Mouse (Mus musculus) cerebellum, adult 9-11 months (tissue): ENCODE measurements around the gene Gm16181.
A peak's percentile ranks its signal among the peaks of the same experiment; 100 is the strongest.

ENCODE experiments used
- DNase-seq: peaks from one replicate; pipeline ENCODE4 v3.0.0; 2022

The Gm16181 gene

DNA sequence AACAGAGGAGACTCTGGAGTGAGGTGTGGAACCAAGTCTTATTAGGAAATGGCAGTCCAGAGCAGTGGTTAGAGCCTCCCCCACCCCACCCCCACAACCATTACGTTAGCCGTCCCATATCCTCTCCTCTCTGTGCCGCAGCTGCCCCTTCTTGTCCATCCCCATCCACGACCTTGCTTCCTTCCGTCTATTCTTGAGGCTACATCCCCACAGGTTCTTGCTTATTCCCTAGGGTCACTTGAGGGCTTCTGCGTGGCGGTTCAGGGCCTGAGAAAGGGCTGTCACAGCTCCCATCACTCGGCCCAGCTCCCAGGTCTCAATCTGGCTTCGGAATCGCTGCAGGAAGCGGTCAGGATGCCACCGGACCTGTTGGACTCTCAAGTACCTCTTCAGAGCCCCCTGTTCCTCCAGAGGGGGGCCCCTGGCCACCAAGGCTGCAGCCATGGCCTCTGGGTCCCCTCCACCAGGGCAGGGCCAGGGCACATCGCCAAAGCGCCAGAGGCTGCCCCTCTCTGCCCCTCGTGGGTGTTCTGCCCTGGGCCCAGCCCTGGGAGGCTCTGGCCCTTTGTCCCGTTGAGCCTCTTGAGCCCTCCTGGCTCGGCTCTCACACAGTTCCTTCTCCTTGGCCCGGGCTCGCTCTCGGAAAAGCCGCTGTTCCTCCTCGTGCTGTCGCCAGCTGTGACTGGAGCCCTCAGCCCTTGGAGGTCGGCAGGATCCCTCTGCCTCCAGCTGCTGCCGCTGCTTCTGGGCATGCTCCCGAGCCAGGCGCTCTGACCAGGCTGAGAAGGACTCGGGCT lies at the start of gene Gm16181:
Gm16181 (plus strand) TSS at position 679 of the 797 bp plus-strand sequence.
- peak; percentile 21 for DNase-seq

DNA sequence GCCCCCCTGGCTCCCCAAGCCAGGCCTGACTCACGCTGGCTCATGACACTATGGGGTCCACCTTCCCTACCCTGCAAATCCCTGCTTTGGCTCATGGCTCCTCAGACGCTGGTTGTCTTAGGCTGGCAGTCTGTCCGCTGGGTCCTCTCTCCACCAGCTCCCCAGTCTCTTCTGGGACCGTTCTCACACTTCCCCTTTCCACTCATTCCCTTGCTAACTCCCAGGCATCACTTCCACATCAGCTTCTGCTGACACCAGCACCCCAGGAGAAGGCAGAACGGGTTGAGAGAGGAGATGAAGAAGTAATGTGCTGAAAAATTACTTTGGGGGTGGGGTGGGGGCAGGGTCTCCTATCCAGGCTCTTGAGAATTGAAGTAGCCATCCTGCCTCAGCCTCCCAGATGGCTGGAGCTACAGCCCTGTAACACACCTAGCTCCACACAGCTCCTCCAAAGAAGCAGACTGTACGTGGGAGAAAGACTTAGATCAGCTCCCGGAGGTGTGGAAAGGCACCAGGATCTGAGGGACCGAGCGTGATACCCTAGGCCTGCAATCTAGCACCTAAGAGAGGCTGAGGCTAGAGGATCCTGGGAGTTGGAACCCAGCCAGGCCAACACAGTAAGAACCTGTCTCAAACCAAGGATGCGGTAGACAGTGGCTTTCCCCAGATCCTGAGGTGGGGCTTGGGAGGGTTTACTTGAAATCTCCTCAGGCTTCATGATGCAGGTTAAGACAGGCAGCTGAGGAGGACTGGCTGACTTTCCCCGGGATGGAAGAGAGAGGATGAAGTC lies 48.0 kb upstream of the Gm16181 start:
- no peak for DNase-seq

DNA sequence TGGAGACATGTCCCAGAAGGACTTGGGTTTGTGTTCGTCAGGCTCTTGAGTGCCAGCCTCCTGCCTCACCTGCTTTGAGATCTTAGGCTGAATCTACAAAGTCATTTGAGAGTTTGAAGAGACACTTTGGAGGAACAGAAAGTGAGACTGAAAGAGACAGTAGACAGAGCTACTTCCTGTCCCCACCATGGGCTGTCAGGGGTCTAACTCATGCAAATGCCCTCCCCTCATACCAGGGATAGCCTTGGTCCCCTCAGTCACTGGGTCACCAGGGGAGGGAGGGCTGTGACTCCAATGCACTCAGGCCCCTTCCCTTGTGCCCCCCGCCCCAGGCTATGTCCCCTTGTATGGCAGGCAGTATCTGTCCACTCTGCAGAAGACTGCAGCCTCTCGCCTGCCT lies 47.3 kb upstream of the Gm16181 start:
- no peak for DNase-seq

DNA sequence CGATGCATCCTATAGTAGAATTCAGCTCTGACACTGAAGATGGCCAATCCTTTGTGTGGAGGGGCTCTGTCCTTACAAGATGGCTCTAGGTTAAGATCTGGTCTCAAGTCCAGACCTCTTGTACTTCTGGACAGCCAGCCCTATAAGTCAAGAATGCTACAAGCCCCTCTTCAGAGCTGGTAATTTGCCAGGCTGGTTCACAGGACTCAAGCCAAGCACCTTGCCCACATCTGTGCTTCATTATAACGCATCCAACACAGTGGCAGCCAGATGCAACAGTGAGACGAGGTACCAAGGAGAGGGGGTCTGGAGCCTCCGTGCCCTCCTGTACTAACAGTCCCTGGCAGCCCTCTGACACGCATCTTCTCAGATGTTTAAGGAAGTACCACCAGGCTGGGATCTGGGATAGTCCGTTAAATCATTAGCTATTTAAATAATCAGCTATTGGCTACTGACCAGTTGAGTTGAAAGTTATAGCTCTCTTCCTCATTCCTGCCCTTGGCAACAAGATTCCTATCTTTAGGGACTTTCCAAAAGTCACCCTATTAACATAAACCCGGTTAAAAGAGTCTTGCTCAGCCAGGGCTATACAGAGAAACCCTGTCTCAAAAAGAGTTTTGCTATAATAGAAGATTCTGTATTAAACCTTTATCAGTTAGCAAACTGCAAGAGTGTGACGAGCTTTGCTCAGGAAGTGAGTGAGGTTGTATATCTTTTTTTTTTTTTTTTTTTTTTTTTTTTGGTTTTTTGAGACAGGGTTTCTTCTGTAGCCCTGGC lies 46.2 kb upstream of the Gm16181 start:
- no peak for DNase-seq

DNA sequence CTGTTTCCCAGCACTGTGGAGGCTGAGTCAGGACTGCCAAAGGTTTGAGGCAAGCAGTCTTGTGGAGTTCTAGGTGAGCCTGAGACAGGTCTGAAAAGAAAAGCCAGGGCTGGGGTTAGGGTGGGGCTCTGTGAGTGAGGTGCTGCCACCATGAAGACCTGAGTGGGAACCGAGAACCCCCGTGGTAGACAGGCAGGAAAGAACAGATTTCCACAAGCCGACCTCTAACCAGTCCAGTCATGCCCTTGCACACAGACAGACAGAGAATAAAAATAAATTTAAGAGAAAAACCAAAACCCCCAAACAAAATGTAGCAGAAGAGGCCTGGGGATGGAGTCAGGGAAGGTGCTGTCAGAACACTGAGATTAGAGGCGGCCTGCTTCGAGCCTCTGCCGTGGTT lies 45.3 kb upstream of the Gm16181 start:
- DNase-seq, result no peak

DNA sequence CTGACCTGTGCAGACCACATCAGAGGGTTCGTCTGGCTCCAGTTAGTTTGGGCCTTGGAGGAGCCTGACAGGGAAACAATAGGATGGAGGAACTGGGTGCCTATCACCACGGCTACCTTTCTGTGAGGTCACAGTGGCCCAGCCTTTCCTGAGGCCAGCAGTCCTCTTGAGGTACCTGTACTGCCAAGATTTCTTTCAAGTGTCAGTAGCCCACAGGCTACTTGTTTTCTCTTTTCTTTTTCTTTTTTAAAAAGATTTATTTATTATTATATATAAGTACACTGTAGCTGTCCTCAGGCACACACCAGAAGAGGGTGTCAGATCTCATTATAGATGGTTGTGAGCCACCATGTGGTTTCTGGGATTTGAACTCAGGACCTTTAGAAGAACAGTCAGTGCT lies 44.7 kb upstream of the Gm16181 start, which contains the start of gene Aif1:
Aif1 (minus strand) TSS at position 101 of the 400 bp plus-strand sequence.
- no peak for DNase-seq

DNA sequence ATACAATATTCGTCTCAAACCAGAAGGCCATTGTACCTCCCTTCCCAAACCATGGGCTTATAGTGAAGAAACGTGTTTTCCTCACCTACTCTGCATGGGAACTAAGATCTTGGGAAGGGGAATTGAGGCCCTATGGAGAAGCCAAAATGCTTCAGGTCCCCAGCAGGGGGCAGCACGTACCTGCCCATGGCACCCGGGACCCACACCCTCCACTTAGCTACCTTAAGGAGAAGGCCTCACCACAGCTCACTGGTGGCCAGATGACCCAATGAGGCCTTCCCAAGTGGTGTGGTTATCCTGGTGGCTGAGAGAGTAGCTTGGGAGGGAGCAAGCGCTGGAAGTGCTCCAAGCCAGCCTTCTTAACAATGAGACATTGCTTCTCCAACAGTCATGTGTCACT lies 42.1 kb upstream of the Gm16181 start:
- DNase-seq, result no peak

DNA sequence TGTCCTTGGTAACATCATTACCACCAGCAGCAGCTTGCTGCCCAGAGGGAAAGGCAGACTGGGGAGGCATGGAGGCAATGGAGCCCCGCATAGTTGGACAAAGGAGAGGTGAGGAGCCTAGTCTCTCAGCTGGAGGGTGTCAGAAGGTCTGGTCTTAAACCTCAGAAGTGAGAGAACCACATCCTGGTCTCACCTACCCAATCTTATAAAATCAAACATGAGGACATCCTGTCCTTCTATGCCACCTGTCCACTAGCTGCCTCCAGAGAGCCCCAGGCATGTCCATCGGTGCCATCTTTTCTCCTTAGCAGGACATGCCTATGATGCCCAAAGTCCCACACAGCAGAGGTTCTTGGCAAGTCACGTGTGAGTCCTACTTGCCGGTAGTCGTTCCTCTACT lies 40.5 kb upstream of the Gm16181 start:
- DNase-seq, result no peak

DNA sequence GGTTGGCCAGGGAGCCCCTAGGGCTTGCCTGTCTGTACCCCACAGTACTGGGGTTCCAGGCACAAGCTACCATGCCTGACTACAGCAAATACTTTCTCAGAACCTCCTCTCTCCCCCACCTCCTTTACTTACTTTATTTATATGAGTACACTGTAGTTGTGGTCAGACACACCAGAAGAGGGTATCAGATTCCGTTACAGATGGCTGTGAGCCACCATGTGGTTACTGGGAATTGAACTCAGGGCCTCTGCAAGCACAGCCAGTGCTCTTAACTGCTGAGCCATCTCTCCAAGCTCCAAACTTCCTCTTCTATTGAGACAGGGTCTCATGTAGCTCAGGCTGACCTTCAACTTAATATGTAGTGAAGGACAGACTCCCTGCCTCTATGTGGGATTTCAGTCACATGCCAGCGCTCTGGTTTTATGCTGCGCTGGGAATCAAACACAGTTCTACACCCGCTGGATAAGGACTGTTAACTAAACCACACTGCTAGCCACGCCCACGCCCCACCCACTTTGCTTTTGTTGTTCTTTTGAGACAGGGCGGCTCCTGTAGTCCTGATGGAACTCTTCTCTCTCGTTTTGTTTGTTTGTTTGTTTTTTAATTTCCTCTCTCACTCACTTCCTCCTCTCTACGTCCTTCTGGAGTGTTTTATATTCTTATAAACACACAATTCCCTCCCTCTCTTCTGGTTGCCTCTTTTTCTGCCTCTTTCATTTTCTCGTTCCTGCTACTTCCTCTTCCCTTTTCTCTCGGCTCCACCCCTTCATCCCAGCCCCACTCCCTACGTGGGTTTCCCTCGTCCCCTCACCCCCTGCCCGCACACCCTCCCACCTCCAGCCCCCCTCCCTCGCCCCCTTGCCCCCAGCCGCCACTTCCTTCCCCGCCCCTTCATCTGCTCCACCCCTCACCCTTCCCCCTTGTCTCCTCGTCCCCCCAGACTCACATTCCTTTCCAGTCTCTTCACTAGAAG lies 34.7 kb upstream of the Gm16181 start:
- DNase-seq, result no peak

DNA sequence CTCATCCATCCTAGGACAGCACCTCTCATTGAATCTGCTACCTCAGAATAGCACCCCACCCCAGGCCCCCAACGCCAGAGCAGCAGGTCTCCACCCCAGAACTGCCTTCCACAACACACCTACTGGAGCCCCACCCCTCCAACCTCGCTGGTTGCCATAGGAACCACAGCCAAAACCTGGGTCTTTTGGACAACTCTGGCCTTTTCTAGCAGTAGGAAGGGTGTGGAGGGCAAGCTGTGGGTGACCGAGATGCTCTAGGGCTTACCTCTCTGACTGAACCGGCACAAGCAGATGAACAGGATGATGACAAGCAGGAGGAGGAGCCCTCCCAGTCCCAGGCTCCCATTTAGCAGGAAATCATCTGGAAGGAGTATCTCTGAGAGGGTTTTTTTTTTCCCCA lies 34.0 kb upstream of the Gm16181 start:
- DNase-seq, result no peak

DNA sequence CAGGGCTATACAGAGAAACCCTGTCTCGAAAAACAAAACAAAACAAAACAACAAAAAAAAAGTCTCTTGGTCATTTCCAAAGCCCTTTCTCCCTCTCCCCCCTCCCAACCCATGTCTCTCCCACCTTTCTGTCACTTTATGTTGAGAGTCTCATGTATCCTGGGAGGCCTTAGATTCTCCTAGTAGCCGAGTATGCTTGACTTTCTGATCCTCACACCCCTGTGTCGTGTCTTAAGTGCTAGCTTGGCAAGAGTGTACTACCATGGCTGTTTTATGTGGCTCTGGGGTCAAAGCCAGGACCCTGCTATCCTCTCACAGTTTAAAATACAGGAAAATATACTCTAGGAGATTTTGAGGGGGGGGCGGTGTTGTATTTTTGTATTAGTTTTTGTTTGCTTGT lies 33.3 kb upstream of the Gm16181 start:
- DNase-seq, result no peak

DNA sequence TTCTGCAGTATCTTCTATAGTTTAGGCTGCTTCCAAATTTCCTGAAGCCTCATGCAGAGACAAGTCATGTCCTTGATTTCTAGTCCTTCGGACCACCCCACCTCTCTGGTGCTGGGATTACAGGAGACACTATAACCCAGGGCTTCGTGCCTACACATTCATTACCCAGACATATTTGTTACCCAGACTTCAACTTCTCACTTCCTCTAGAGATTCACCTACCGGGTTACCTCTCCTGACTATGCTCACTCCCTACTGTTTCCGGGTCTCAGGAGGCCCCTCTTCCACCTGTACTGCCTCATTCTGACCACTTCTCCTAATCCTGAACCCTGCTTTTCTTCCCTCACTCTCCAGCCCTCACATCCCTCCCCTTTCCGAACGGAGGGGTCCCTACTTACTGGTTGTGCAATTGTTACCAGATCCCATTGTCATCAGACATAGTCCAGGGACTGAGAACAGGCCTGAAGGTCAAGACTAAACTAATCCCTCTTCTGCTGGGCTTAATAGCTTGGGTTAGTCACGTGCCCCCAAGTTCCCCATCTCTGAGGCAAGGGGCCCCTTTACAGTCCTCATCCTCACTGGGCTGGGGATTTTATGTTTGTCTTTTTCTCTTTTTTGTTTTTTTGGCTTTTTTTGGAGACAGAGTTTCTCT lies 32.5 kb upstream of the Gm16181 start, which contains the start of gene Lst1:
Lst1 (minus strand) TSS at position 481 of the 652 bp plus-strand sequence.
- DNase-seq, result no peak

DNA sequence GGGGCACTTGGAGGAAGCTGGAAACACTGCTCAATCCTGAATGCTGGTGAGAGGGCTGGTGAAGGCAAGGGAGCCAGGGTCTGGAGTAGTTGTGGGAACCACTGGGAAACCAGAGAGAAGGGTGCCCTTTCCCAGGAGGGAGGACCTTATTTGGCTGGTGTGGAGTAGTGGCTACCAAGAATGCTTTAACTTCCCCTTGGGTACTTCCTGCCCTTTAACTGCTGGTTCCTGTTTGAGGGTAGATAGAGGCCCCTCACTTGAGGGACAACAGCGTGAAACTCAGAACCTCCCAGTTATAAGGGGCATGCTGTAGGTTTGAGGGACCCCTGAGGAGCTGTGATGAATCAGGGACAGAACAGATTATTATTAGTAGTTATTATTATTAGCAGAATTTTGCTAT lies 31.4 kb upstream of the Gm16181 start:
- DNase-seq, result no peak

DNA sequence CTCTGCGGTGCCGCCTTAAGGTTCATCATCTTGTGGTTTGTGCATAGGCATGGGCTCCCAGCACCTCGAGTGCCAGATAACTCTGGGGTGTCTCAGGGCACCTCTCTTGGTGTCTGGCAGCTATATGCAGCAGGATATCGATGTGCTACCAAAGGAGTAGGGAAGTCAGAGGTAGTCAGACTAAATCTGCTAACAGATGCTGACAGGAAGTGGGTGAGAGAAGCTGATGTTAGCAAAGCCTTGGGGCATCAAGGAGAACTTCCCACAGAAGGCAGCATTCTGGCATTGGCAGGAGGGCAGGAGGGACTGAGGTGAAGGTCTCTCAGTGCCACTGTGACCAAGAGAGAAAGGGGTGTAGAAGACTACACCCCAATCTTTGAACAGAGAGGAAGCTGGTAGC lies 30.5 kb upstream of the Gm16181 start:
- no peak for DNase-seq

DNA sequence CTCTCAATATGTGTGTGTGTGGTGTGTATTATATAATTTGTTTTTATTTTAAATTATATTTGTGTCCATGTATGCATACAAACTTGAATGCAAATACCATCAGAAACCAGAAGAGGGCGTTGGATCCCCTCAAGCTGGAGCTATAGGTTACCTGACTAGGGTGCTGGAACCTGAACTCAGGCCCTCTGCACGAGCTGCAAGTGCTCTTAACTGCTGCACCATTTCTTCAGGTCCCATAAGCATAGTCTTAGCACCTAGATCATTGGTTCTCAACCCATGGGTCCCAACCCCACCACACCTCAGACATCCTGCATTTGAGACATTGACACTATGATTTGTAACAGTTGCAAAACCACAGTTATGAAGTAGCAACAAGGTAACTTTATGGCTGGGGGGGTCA lies 28.9 kb upstream of the Gm16181 start:
- DNase-seq, result no peak

DNA sequence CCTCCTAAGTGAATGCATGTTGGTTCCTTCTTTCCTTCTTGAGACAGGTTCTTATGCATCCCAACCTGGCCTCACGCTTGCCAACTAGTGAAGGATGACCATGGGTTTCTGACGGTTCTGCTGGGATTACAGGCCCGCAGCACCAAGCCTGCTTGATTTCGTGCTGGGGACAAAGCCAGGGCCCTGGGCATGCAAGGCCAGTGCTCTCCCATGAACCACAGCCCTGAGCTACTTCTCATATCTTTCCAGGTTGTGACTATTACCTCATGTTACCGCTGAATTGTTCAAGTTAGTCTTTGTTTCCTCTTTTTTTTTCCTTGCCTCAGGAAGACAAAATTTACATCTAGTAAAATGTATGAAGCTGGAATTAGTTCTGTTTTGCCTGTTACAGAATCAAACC lies 27.7 kb upstream of the Gm16181 start:
- no peak for DNase-seq

DNA sequence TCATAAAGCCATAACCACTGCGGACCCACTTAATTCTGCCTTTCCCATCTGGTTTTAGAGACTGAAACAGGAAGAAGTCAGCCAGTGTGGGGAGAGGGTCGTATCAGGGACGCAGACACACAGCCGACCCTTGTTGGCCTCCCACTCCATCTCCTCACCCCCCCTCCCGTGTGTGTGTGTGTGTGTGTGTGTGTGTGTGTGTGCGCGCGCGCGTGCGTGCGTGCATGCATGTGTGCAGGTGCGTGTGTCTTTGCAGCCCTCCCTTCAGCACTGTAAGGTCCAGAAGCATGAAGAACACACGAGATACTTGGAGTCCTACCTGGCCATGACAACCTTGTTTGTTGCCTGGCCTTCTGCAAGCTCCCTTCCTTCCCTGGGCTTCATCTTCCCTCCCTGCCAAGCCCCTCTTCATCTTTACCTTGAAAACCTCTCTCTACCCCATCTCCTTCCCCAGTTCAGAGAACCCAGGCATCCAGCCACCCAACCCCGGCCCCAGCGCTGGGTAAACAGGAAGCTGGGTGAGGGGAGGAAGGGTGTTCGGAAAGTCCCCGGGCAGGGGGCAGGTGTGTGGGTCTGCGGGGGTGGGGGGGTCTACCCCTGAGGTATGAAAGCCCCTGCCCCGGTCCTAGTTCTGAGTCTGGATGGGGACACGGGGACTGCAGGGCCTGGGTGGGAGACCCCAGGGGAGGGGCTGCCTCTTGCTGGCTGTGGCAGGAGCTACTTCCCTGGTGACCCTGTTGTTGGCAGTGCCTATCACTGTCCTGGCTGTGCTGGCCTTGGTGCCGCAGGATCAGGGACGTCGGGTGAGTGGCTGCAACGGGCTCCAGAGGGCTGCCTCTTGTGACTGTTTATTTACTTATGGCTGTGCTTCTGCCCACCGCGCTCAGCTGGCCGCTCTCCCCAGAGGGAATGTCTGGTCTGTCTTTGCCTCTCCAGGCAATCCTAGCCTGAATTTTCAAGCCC lies 26.5 kb upstream of the Gm16181 start, which contains the start of gene Ltb:
Ltb (plus strand) TSS at position 559 of the 963 bp plus-strand sequence.
- DNase-seq, result no peak

DNA sequence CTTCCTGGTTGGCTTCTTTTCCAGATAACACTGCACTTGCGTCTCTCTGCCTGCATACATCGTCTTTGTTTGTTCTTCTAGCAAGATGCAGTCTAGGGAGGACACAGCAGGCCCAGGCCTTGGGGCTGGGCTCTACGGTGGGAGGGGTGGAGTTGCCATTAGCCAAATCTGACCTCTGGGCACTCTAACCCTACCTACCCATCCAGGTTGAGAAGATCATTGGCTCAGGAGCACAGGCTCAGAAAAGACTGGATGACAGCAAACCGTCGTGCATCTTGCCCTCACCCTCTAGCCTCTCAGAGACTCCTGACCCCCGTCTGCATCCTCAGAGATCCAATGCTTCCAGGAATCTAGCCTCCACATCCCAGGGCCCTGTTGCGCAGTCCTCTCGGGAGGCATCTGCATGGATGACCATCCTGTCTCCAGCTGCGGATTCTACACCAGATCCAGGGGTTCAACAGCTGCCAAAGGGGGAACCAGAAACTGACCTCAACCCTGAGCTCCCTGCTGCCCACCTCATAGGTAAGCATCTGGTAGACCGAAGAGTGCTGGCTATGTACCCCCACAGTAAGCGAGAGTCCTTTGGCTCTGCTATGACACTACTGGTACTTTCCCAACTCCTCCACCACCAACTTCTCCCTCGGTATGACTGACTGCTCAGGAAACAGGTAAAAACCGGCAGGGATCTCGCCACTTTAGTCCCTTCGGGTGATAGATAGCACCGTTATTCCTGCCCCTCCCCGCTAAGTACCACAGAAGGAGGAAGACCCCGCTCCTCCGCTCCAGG lies 25.6 kb upstream of the Gm16181 start:
- no peak for DNase-seq

DNA sequence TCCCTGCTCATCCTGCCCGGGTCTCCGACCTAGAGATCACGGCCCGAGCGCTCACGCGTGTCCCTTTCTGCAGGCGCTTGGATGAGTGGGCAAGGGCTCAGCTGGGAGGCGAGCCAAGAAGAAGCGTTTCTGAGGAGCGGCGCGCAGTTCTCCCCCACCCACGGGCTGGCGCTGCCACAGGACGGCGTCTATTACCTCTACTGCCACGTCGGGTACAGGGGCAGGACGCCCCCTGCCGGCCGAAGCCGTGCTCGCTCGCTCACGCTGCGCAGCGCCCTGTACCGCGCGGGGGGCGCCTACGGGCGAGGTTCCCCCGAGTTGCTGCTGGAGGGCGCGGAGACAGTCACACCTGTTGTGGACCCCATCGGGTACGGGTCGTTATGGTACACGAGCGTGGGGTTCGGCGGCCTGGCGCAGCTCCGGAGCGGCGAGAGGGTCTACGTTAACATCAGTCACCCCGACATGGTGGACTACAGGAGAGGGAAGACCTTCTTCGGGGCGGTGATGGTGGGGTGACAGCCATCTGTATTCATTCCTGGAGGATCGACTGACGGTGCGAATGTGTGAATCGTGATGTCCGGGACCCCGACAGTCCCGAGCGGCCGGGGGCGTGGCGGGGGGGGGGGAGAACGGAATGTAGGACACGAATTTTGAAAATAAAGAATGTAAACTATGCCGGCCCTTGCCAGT lies 24.9 kb upstream of the Gm16181 start:
- peak; percentile 49 for DNase-seq
